ENCODE assay signal across 16 mouse cellular contexts in genomic region chr12:55480471-55481153, GRCm38 (mm10). TPM values are rescaled to one million over a fixed set of nuclear protein-coding genes. Genes with fewer than 3 reads are reported as not detected.
DNase-seq lines count a peak whose midpoint lies in the region; ATAC-seq and TF ChIP-seq lines count a peak whose summit lies in the region.
"Had no signal": no experiment of that assay in that cellular context is flagged by ENCODE, and none has a peak within 500 bp of the region (broad histone marks: within the 10 kb centered on the region; RNA-seq: fewer than 3 reads in every experiment).

No protein-coding gene starts in this region.

- H3K4me3 ChIP-seq in heart, postnatal 0 days (ENCODE audit: low read depth, low read length): no peak overlapping the region
- H3K4me3 ChIP-seq in lung, postnatal 0 days (ENCODE audit: low read depth, low read length): no peak overlapping the region
- no peak overlapping the region for H3K4me3 ChIP-seq in intestine, embryonic 15.5 days (replicated peaks)
- no peak overlapping the region for H3K4me3 ChIP-seq in small intestine, adult 2 months (ENCODE audit: low read depth, low read length)
- H3K4me3 ChIP-seq: forebrain, embryonic 12.5 days; hindbrain, embryonic 15.5 days; limb, embryonic 13.5 days had no signal

- H3K36me3 ChIP-seq in heart, postnatal 0 days (replicated peaks; ENCODE audit: control insufficient read depth, insufficient read depth, low read length): no peaks in the 10 kb centered on the region
- no peaks in the 10 kb centered on the region for H3K36me3 ChIP-seq in lung, postnatal 0 days (ENCODE audit: insufficient read depth, low read length)
- no peaks in the 10 kb centered on the region for H3K36me3 ChIP-seq in intestine, embryonic 15.5 days
- peaks cover 2% of the 10 kb centered on the region; the same call in 1 of the 2 replicates for H3K36me3 ChIP-seq in small intestine, adult 2 months (ENCODE audit: control insufficient read depth, insufficient read depth, low read length)
- H3K36me3 ChIP-seq: forebrain, embryonic 12.5 days; G1E; hindbrain, embryonic 15.5 days had no signal

- H3K4me1 ChIP-seq in heart, postnatal 0 days (ENCODE audit: control insufficient read depth, insufficient read depth): 0 out of 2 replicates have a peak, but pooled peaks cover 7% of the 10 kb centered on the region
- H3K4me1 ChIP-seq in lung, postnatal 0 days (ENCODE audit: insufficient read depth, low read depth, low read length): no peaks in the 10 kb centered on the region
- no peaks in the 10 kb centered on the region for H3K4me1 ChIP-seq in intestine, embryonic 15.5 days (replicated peaks)
- H3K4me1 ChIP-seq in small intestine, adult 2 months (ENCODE audit: control insufficient read depth, insufficient read depth, insufficient read length, low read length): peaks cover 13% of the 10 kb centered on the region
- H3K4me1 ChIP-seq: forebrain, embryonic 12.5 days; hindbrain, embryonic 15.5 days had no signal

- H3K4me2 ChIP-seq in heart, postnatal 0 days (ENCODE audit: low read depth, low read length): no peak overlapping the region
- no peak overlapping the region for H3K4me2 ChIP-seq in lung, postnatal 0 days (replicated peaks; ENCODE audit: low read depth, low read length)
- H3K4me2 ChIP-seq in intestine, embryonic 15.5 days (replicated peaks): no peak overlapping the region
- H3K4me2 ChIP-seq: forebrain, embryonic 12.5 days; heart, embryonic 11.5 days; hindbrain, embryonic 15.5 days; limb, embryonic 13.5 days; midbrain, embryonic 11.5 days had no signal

- H3K9ac ChIP-seq in heart, postnatal 0 days (replicated peaks; ENCODE audit: low read depth, low read length): no peak overlapping the region
- no peak overlapping the region for H3K9ac ChIP-seq in lung, postnatal 0 days (replicated peaks; ENCODE audit: low read depth)
- H3K9ac ChIP-seq in intestine, embryonic 15.5 days: no peak overlapping the region
- H3K9ac ChIP-seq: forebrain, embryonic 12.5 days; hindbrain, embryonic 15.5 days; limb, embryonic 13.5 days had no signal

- DNase-seq in heart, postnatal 0 days (ENCODE audit: low spot score): no peak
- no peak for DNase-seq in heart, adult 8-10 months (ENCODE audit: low spot score)
- no peak for DNase-seq in lung, postnatal 0 days (ENCODE audit: low spot score)
- DNase-seq in lung, postnatal 4 days: no peak
- DNase-seq in left cerebral cortex, adult 11 months (ENCODE audit: low spot score): no peak
- no peak for DNase-seq in cerebellum, postnatal 4 days (ENCODE audit: low spot score in 2 of 2)
- DNase-seq: cerebellum, adult 11 months; cerebellum, postnatal 36 days had no signal

- H3K9me3 ChIP-seq in heart, postnatal 0 days (replicated peaks; ENCODE audit: control insufficient read depth, low read length): no peaks in the 10 kb centered on the region
- no peaks in the 10 kb centered on the region for H3K9me3 ChIP-seq in lung, postnatal 0 days (ENCODE audit: low read length)
- no peaks in the 10 kb centered on the region for H3K9me3 ChIP-seq in intestine, embryonic 15.5 days
- H3K9me3 ChIP-seq: forebrain, embryonic 12.5 days; G1E; hindbrain, embryonic 15.5 days; limb, embryonic 13.5 days had no signal

- no peak for TF ChIP-seq EP300 in heart, postnatal 0 days (IDR thresholded peaks at IDR 0.05; ENCODE audit: low read depth)
- TF ChIP-seq EP300 in lung, postnatal 0 days (IDR thresholded peaks at IDR 0.05): no peak

- H3K27ac ChIP-seq in heart, postnatal 0 days (ENCODE audit: low read depth): no peak overlapping the region
- no peak overlapping the region for H3K27ac ChIP-seq in lung, postnatal 0 days (ENCODE audit: low read length)
- no peak overlapping the region for H3K27ac ChIP-seq in intestine, embryonic 15.5 days
- H3K27ac ChIP-seq in small intestine, adult 2 months (ENCODE audit: insufficient read depth, low read depth, low read length): peak overlapping the region; percentile 73
- H3K27ac ChIP-seq: forebrain, embryonic 12.5 days; hindbrain, embryonic 15.5 days; limb, embryonic 13.5 days had no signal

- WGBS in heart, postnatal 0 days: 64% methylated on average over 2 of the region's 2 CpGs
- WGBS in lung, postnatal 0 days: 79% methylated on average over 2 of the region's 2 CpGs
- 72% methylated on average over 2 of the region's 2 CpGs for WGBS in intestine, embryonic 15.5 days
- WGBS in small intestine, adult 2 months: 74% methylated on average over 2 of the region's 2 CpGs

- TF ChIP-seq POLR2A in small intestine, adult 2 months (IDR thresholded peaks at IDR 0.05; ENCODE audit: low read depth, low read length): no peak

- ATAC-seq in heart, postnatal 0 days (ENCODE audit: insufficient read depth, low read depth): peak; percentile 40; the same call in 1 of the 2 replicates
- ATAC-seq in lung, postnatal 0 days: peak; percentile 11; the same call in 1 of the 2 replicates
- ATAC-seq in intestine, embryonic 15.5 days: peak; percentile 40; the same call in 1 of the 2 replicates

- no peaks in the 10 kb centered on the region for H3K27me3 ChIP-seq in heart, postnatal 0 days (ENCODE audit: control insufficient read depth, insufficient read depth, low read length)
- no peaks in the 10 kb centered on the region for H3K27me3 ChIP-seq in lung, postnatal 0 days (replicated peaks; ENCODE audit: insufficient read depth, low read length)
- no peaks in the 10 kb centered on the region for H3K27me3 ChIP-seq in intestine, embryonic 15.5 days (replicated peaks)
- no peaks in the 10 kb centered on the region for H3K27me3 ChIP-seq in small intestine, adult 2 months (ENCODE audit: control insufficient read depth, insufficient read depth, low read length)
- H3K27me3 ChIP-seq: forebrain, embryonic 12.5 days; hindbrain, embryonic 15.5 days; limb, embryonic 13.5 days had no signal

- TF ChIP-seq CTCF in heart, postnatal 0 days (IDR thresholded peaks at IDR 0.05; ENCODE audit: low read depth): no peak
- TF ChIP-seq CTCF in lung, postnatal 0 days (IDR thresholded peaks at IDR 0.05): no peak
- TF ChIP-seq CTCF in small intestine, adult 2 months (IDR thresholded peaks at IDR 0.05; ENCODE audit: extremely low read depth, insufficient read length, insufficient replicate concordance, low read depth, low read length): no peak

RNA-seq across cellular contexts. Expression of gene Nfkbia, which starts 11.8 kb away (rescaled TPM):
- 65.1 and 108 TPM in 2 replicates for total RNA-seq in heart, postnatal 0 days (2014; rRNA removed; ENCODE audit: low replicate concordance)
- 67.1 and 72.4 TPM in 2 replicates for polyA plus RNA-seq in heart, postnatal 0 days (2015; fragmentation: Nextera tagmentation; extraction: Ambion mirVana)
- total RNA-seq in heart, adult 8-10 months (2022): 10 to 100 TPM; 27.4 to 65.8 (median 39.3) TPM
- 184 and 297 TPM in 2 replicates for polyA plus RNA-seq in lung, postnatal 0 days (2015; fragmentation: Nextera tagmentation; extraction: Ambion mirVana)
- polyA plus RNA-seq in intestine, embryonic 15.5 days (2015; fragmentation: Nextera tagmentation; extraction: Ambion mirVana): 72.5 and 74.2 TPM in 2 replicates
- 171 and 272 TPM in 2 replicates for polyA plus RNA-seq in small intestine, adult 2 months (2012; rRNA removed)
